Comparison of ENCODE assay signal across 12 mouse cellular contexts in the genomic region with DNA sequence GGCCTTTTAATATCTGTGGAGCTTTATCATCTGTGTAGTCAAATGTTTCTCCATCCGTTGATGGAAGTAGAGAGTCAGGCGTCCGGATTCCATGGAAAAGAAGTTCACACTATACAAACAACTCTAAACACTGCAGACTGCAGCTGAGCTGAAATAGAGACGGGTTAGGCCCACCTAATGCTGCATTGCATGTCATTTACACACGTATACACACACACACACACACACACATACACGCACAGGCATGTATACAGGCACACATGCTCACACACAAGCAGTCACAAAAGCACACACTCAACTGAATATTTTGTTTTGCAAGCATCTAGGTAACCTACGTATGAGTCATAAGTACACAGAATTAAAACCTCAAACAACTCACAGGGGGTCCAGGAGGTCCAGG.
DNase-seq lines count a peak whose midpoint lies in the region; ATAC-seq and TF ChIP-seq lines count a peak whose summit lies in the region.
"Had no signal": no experiment of that assay in that cellular context is flagged by ENCODE, and none has a peak within 500 bp of the region (broad histone marks: within the 10 kb centered on the region; RNA-seq: fewer than 3 reads in every experiment).

No protein-coding gene starts in this region.

- no peak overlapping the region for H3K4me3 ChIP-seq in kidney, embryonic 15.5 days (replicated peaks)
- no peak overlapping the region for H3K4me3 ChIP-seq in kidney, adult 2 months (ENCODE audit: insufficient read depth, low read depth, low read length)
- H3K4me3 ChIP-seq in neural tube, embryonic 11.5 days (ENCODE audit: low read depth, low read length), result no peak overlapping the region
- H3K4me3 ChIP-seq in hindbrain, embryonic 16.5 days (ENCODE audit: low read length), result no peak overlapping the region
- H3K4me3 ChIP-seq: heart, embryonic 13.5 days; limb, embryonic 15.5 days; liver, embryonic 15.5 days had no signal

- H3K36me3 ChIP-seq in kidney, embryonic 15.5 days, result no peaks in the 10 kb centered on the region
- H3K36me3 ChIP-seq in kidney, adult 2 months (ENCODE audit: control insufficient read depth, insufficient read depth, low read length), result no peaks in the 10 kb centered on the region
- no peaks in the 10 kb centered on the region for H3K36me3 ChIP-seq in neural tube, embryonic 11.5 days (ENCODE audit: control insufficient read depth, insufficient read depth, low read length)
- H3K36me3 ChIP-seq in hindbrain, embryonic 16.5 days (ENCODE audit: control insufficient read depth, insufficient read depth, low read length), result no peaks in the 10 kb centered on the region
- H3K36me3 ChIP-seq: heart, embryonic 13.5 days; limb, embryonic 15.5 days; liver, embryonic 15.5 days had no signal

- WGBS in kidney, embryonic 15.5 days, result 79% methylated on average over 7 of the region's 7 CpGs
- WGBS in kidney, adult 2 months, result 77% methylated on average over 7 of the region's 7 CpGs
- WGBS in neural tube, embryonic 11.5 days, result 89% methylated on average over 7 of the region's 7 CpGs
- WGBS in hindbrain, embryonic 16.5 days, result 84% methylated on average over 7 of the region's 7 CpGs

- H3K27ac ChIP-seq in kidney, embryonic 15.5 days, result no peak overlapping the region
- H3K27ac ChIP-seq in kidney, adult 2 months (ENCODE audit: insufficient read depth, low read depth, low read length), result no peak overlapping the region
- no peak overlapping the region for H3K27ac ChIP-seq in neural tube, embryonic 11.5 days (ENCODE audit: low read depth, low read length)
- H3K27ac ChIP-seq in hindbrain, embryonic 16.5 days (ENCODE audit: low read depth, low read length), result no peak overlapping the region
- H3K27ac ChIP-seq: heart, embryonic 13.5 days; limb, embryonic 15.5 days; liver, embryonic 15.5 days had no signal

- no peak for TF ChIP-seq CTCF in kidney, adult 2 months (conservative IDR thresholded peaks at IDR 0.05; ENCODE audit: insufficient read depth, insufficient read length, low read depth, low read length)

- TF ChIP-seq POLR2A in kidney, adult 2 months (IDR thresholded peaks at IDR 0.05; ENCODE audit: low read depth, low read length), result no peak

- no peak overlapping the region for H3K4me2 ChIP-seq in kidney, embryonic 15.5 days
- H3K4me2 ChIP-seq in neural tube, embryonic 11.5 days (ENCODE audit: low read depth), result no peak overlapping the region
- H3K4me2 ChIP-seq in hindbrain, embryonic 16.5 days (ENCODE audit: low read length), result no peak overlapping the region
- H3K4me2 ChIP-seq: limb, embryonic 15.5 days; liver, embryonic 15.5 days had no signal

- no peak overlapping the region for H3K9ac ChIP-seq in kidney, embryonic 15.5 days
- H3K9ac ChIP-seq in neural tube, embryonic 11.5 days (ENCODE audit: low read length), result no peak overlapping the region
- no peak overlapping the region; the same call in 1 of the 2 replicates for H3K9ac ChIP-seq in hindbrain, embryonic 16.5 days (ENCODE audit: low read depth, low read length)
- H3K9ac ChIP-seq: heart, embryonic 13.5 days; limb, embryonic 15.5 days; liver, embryonic 15.5 days had no signal

- H3K4me1 ChIP-seq in kidney, embryonic 15.5 days, result no peaks in the 10 kb centered on the region
- H3K4me1 ChIP-seq in kidney, adult 2 months (ENCODE audit: control insufficient read depth, insufficient read depth, low read length), result no peaks in the 10 kb centered on the region
- no peaks in the 10 kb centered on the region for H3K4me1 ChIP-seq in neural tube, embryonic 11.5 days (ENCODE audit: control insufficient read depth, insufficient read depth, low read length)
- H3K4me1 ChIP-seq in hindbrain, embryonic 16.5 days (ENCODE audit: control insufficient read depth, insufficient read depth, low read depth, low read length), result peaks cover 2% of the 10 kb centered on the region; the same call in 1 of the 2 replicates
- H3K4me1 ChIP-seq: heart, embryonic 13.5 days; limb, embryonic 15.5 days; liver, embryonic 15.5 days had no signal

- DNase-seq in kidney, adult 2 months, result no peak
- no peak for DNase-seq in neural tube, embryonic 11.5 days (ENCODE audit: low spot score)
- no peak for DNase-seq in neural tube, embryonic 10.5 days (ENCODE audit: extremely low spot score, low spot score)
- DNase-seq in urinary bladder, postnatal 10 days (ENCODE audit: low spot score), result no peak
- DNase-seq: heart, adult 11 months had no signal

- H3K27me3 ChIP-seq in kidney, embryonic 15.5 days, result no peaks in the 10 kb centered on the region
- no peaks in the 10 kb centered on the region for H3K27me3 ChIP-seq in kidney, adult 2 months (replicated peaks; ENCODE audit: control insufficient read depth, insufficient read depth, low read length)
- no peaks in the 10 kb centered on the region for H3K27me3 ChIP-seq in neural tube, embryonic 11.5 days (ENCODE audit: control insufficient read depth, insufficient read depth, low read length)
- no peaks in the 10 kb centered on the region for H3K27me3 ChIP-seq in hindbrain, embryonic 16.5 days (replicated peaks; ENCODE audit: control insufficient read depth, insufficient read depth, low read length)
- H3K27me3 ChIP-seq: heart, embryonic 13.5 days; limb, embryonic 15.5 days; liver, embryonic 15.5 days had no signal

- peak; percentile 37 for ATAC-seq in kidney, embryonic 15.5 days (replicated peaks; ENCODE audit: low FRiP score)
- 0 out of 2 replicates have a peak, but pooled peaks have one; percentile 23 for ATAC-seq in neural tube, embryonic 11.5 days (ENCODE audit: insufficient read depth, low FRiP score, low TSS enrichment)
- ATAC-seq in hindbrain, embryonic 16.5 days, result 0 out of 2 replicates have a peak, but pooled peaks have one; percentile 37
- ATAC-seq in granulocyte monocyte progenitor cell, adult 5-6 weeks (replicated peaks; ENCODE audit: poor library complexity, severe bottlenecking), result no peak
- ATAC-seq: inflammation-experienced regulatory T-cells, adult 6 months had no signal

- H3K9me3 ChIP-seq in kidney, embryonic 15.5 days (replicated peaks), result no peaks in the 10 kb centered on the region
- no peaks in the 10 kb centered on the region for H3K9me3 ChIP-seq in neural tube, embryonic 11.5 days (ENCODE audit: control insufficient read depth, low read length)
- H3K9me3 ChIP-seq in hindbrain, embryonic 16.5 days (ENCODE audit: control insufficient read depth, low read length), result no peaks in the 10 kb centered on the region
- H3K9me3 ChIP-seq: heart, embryonic 13.5 days; limb, embryonic 15.5 days; liver, embryonic 15.5 days had no signal
